Mouse (Mus musculus) bone marrow macrophage, adult 2 months (primary cell): ENCODE measurements around the gene Pdzrn3.

Experiments
- CTCF ChIP-seq: IDR thresholded peaks from 2 replicates; pipeline ENCODE4 v1.5.1; 2012; ENCODE audit warnings: low read depth, mild to moderate bottlenecking, low read length, moderate library complexity
- POLR2A ChIP-seq: IDR thresholded peaks from 2 replicates; pipeline ENCODE4 v1.6.1; 2012; ENCODE audit warnings: mild to moderate bottlenecking, low read depth, low read length, borderline replicate concordance

GRCm38 (mm10) chr6:101246137-101246536 lies 131.6 kb downstream of the Pdzrn3 start:
- TF ChIP-seq CTCF (no peak), POLR2A (no peak)
